Mouse (Mus musculus) spleen, postnatal 10 days (tissue): ENCODE data around the gene Sardh.
A peak's percentile ranks its signal among the peaks of the same experiment; 100 is the strongest.

Experiments
- DNase-seq, 2 experiments: peaks; one replicate each; pipeline ENCODE4 v3.0.0; 2021 to 2022; ENCODE audit warnings: low spot score in 2 of 2

The Sardh gene

GRCm38 (mm10) chr2:27248211-27248610, at the start of gene Sardh:
Gene Sardh (minus strand): TSS chr2:27248337.
- no peak for DNase-seq

- DNase-seq, result peak in 1 of 2 experiments; percentile 61
Measured at GRCm38 (mm10) chr2:27296656-27297406, 48.7 kb upstream of the Sardh start.

- DNase-seq, result no peak
Measured at GRCm38 (mm10) chr2:27294777-27295176, 46.6 kb upstream of the Sardh start.

- peak; percentile 66 to 81 for DNase-seq
Measured at GRCm38 (mm10) chr2:27289019-27289418, 40.9 kb upstream of the Sardh start.

GRCm38 (mm10) chr2:27286971-27287710, 39.0 kb upstream of the Sardh start:
- DNase-seq, result no peak

- no peak for DNase-seq
Measured at GRCm38 (mm10) chr2:27284441-27284840, 36.3 kb upstream of the Sardh start.

GRCm38 (mm10) chr2:27281771-27282170, 33.6 kb upstream of the Sardh start:
- no peak for DNase-seq

GRCm38 (mm10) chr2:27280920-27281611, 32.9 kb upstream of the Sardh start:
- peak; percentile 48 to 79 for DNase-seq

GRCm38 (mm10) chr2:27278859-27279258, 30.7 kb upstream of the Sardh start:
- DNase-seq, result no peak

- no peak for DNase-seq
Measured at GRCm38 (mm10) chr2:27268325-27268724, 20.2 kb upstream of the Sardh start.

- no peak for DNase-seq
Measured at GRCm38 (mm10) chr2:27265819-27266218, 17.7 kb upstream of the Sardh start.

GRCm38 (mm10) chr2:27262984-27263383, 14.8 kb upstream of the Sardh start:
- DNase-seq, result no peak

GRCm38 (mm10) chr2:27251434-27251833, 3.3 kb upstream of the Sardh start:
- no peak for DNase-seq

- no peak for DNase-seq
Measured at GRCm38 (mm10) chr2:27247487-27247863, 662 bp downstream of the Sardh start.

- peak in 1 of 2 experiments; percentile 48 for DNase-seq
Measured at GRCm38 (mm10) chr2:27246712-27247486, 1.2 kb downstream of the Sardh start.

- DNase-seq, result no peak
Measured at GRCm38 (mm10) chr2:27245947-27246346, 2.2 kb downstream of the Sardh start.

- peak; percentile 42 to 76 for DNase-seq
Measured at GRCm38 (mm10) chr2:27237342-27237741, 10.8 kb downstream of the Sardh start.

- peak; percentile 41 to 77 for DNase-seq
Measured at GRCm38 (mm10) chr2:27235729-27236128, 12.4 kb downstream of the Sardh start.

GRCm38 (mm10) chr2:27232376-27232775, 15.8 kb downstream of the Sardh start:
- DNase-seq, result peak in 1 of 2 experiments; percentile 34

- no peak for DNase-seq
Measured at GRCm38 (mm10) chr2:27229481-27230105, 18.5 kb downstream of the Sardh start.

GRCm38 (mm10) chr2:27228809-27229480, 19.2 kb downstream of the Sardh start:
- no peak for DNase-seq
